Mouse (Mus musculus): ENCODE measurements around the gene Mst1.

Mst1 gene

GRCm38 (mm10) chr9:108132373-108132772 is 52.1 kb downstream of the Mst1 start:
- DNase-seq (ENCODE audit: low spot score), result no peak

GRCm38 (mm10) chr9:108133478-108133877 is 53.2 kb downstream of the Mst1 start:
- DNase-seq (ENCODE audit: low spot score), result no peak

Measured in layer of hippocampus, adult 11-12 months (tissue).